Mouse (Mus musculus) lung, embryonic 15.5 days (tissue): Measurements from ENCODE around the gene Lpar3. TPM values are rescaled to one million over a fixed set of nuclear protein-coding genes. Genes with fewer than 3 reads are reported as not detected.
A peak's percentile ranks its signal among the peaks of the same experiment; 100 is the strongest.

ENCODE experiments used
- ATAC-seq: fragments of 200-750 bp; cut with Nextera tagmentation; 2 replicates; pipeline ENCODE4 v1.8.0; 2017; ENCODE audit warnings: moderate number of reproducible peaks, borderline replicate concordance; ENCODE audit not compliant: low FRiP score, low TSS enrichment; ENCODE audit errors: extremely low read depth
- H3K27ac ChIP-seq: fragments of 300-500 bp; sonication (generic); 2 replicates; pipeline ENCODE4 v1.5.1; 2015; ENCODE audit warnings: moderate library complexity, mild to moderate bottlenecking, inconsistent platforms
- H3K27me3 ChIP-seq: fragments of 300-500 bp; sonication (generic); 2 replicates; pipeline ENCODE4 v1.6.1; 2015; ENCODE audit warnings: inconsistent platforms
- H3K36me3 ChIP-seq: fragments of 300-500 bp; sonication (generic); 2 replicates; pipeline ENCODE4 v1.6.1; 2015; ENCODE audit warnings: inconsistent platforms
- H3K4me1 ChIP-seq: fragments of 300-500 bp; sonication (generic); 2 replicates; pipeline ENCODE4 v1.6.1; 2015; ENCODE audit warnings: inconsistent platforms
- H3K4me2 ChIP-seq: fragments of 300-500 bp; sonication (generic); 2 replicates; pipeline ENCODE4 v1.6.1; 2015; ENCODE audit warnings: inconsistent platforms, mild to moderate bottlenecking, moderate library complexity
- H3K4me3 ChIP-seq: fragments of 300-500 bp; sonication (generic); 2 replicates; pipeline ENCODE4 v1.5.1; 2015; ENCODE audit warnings: mild to moderate bottlenecking, inconsistent platforms
- H3K9ac ChIP-seq: fragments of 300-500 bp; sonication (generic); 2 replicates; pipeline ENCODE4 v1.6.1; 2015; ENCODE audit warnings: inconsistent platforms
- H3K9me3 ChIP-seq: fragments of 300-500 bp; sonication (generic); 2 replicates; pipeline ENCODE4 v1.6.1; 2016; ENCODE audit warnings: inconsistent platforms
- WGBS: fragments of 180-500 bp; shearing (Covaris S2); methylation state at CpG from one replicate; pipeline ENCODE4 v1.1.7; 2015; 5-methylcytosine and 5-hydroxymethylcytosine counted together
- polyA plus RNA-seq: library from polyadenylated mRNA; unstranded; fragments of >200 nt; fragmentation: Nextera tagmentation; extraction: Ambion mirVana; gene quantifications from 2 replicates; pipeline ENCODE4 v1.2.1, GENCODE M21; 2015

Gene Lpar3
- polyA plus RNA-seq, 1 experiment from 2014 or later, result 2.4 TPM

DNA sequence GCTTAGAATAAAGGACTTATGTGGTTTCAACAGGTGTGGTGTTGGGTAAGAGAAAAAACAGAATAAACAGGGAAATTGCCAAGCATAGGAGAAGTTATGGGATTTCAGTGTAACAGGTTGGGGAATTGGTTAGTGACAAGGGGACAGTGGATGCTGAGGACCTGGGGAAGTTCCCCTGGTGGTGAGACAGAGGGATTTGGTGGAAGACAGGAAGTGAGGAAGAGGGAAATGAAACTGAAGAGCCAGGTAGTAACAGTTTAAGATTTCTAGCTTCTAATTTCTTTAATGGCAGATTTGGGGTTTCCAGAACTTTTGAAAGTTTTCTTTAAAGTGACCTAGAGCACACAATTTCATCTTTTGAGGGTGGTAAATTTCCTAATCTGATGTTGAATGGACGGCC, 23.9 kb downstream of the Lpar3 start:
- H3K9ac ChIP-seq, result no peak overlapping the region
- WGBS, result 80% methylated on average over 1 of the region's 1 CpGs
- H3K9me3 ChIP-seq, result no peaks in the 10 kb centered on the region
- no peak overlapping the region for H3K4me3 ChIP-seq
- no peak overlapping the region for H3K27ac ChIP-seq
- no peak overlapping the region for H3K4me2 ChIP-seq
- H3K27me3 ChIP-seq, result no peaks in the 10 kb centered on the region
- H3K4me1 ChIP-seq, result 0 out of 2 replicates have a peak, but pooled peaks cover 6% of the 10 kb centered on the region
- ATAC-seq, result no peak
- H3K36me3 ChIP-seq, result no peaks in the 10 kb centered on the region

DNA sequence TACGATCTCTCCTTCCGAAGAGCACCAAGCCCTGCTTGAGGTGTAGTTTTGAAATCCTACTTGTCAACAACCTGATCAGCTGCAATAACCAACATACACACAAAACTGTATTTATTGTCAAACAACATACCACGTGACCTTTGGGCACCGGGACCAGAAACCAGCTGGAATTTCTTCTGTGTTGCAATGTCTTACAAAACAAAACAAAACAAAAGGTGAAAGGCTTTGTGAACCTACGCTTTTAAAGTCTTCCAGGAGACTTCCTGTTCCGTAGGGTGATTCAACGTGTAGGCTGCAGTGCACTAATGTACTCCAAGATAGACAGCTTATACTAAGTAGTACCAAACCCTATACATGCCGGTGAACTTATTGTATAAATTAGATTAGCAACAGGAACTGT, 25.8 kb downstream of the Lpar3 start:
- 66% methylated on average over 8 of the region's 8 CpGs for WGBS
- no peak overlapping the region for H3K27ac ChIP-seq
- H3K9ac ChIP-seq, result no peak overlapping the region
- no peak for ATAC-seq
- 0 out of 2 replicates have a peak, but pooled peaks cover 6% of the 10 kb centered on the region for H3K4me1 ChIP-seq
- no peaks in the 10 kb centered on the region for H3K27me3 ChIP-seq
- no peaks in the 10 kb centered on the region for H3K36me3 ChIP-seq
- no peak overlapping the region for H3K4me3 ChIP-seq
- H3K4me2 ChIP-seq, result no peak overlapping the region
- H3K9me3 ChIP-seq, result no peaks in the 10 kb centered on the region

GRCm38 (mm10) chr3:146246992-146247391, 26.2 kb downstream of the Lpar3 start:
- WGBS, result 63% methylated on average over 2 of the region's 2 CpGs
- no peak overlapping the region for H3K4me3 ChIP-seq
- no peak overlapping the region for H3K9ac ChIP-seq
- ATAC-seq, result peak; percentile 44; the same call in 1 of the 2 replicates
- H3K4me1 ChIP-seq, result 0 out of 2 replicates have a peak, but pooled peaks cover 7% of the 10 kb centered on the region
- H3K4me2 ChIP-seq, result no peak overlapping the region
- H3K36me3 ChIP-seq, result no peaks in the 10 kb centered on the region
- H3K9me3 ChIP-seq, result no peaks in the 10 kb centered on the region
- no peak overlapping the region for H3K27ac ChIP-seq
- no peaks in the 10 kb centered on the region for H3K27me3 ChIP-seq

- Histone ChIP-seq H3K4me1 (0 out of 2 replicates have a peak, but pooled peaks cover 11% of the 10 kb centered on the region), H3K4me3 (no peak overlapping the region), H3K9me3 (no peaks in the 10 kb centered on the region), H3K9ac (no peak overlapping the region), H3K27ac (no peak overlapping the region), H3K27me3 (no peaks in the 10 kb centered on the region), H3K4me2 (no peak overlapping the region), H3K36me3 (no peaks in the 10 kb centered on the region)
- ATAC-seq, result no peak
- WGBS, result 71% methylated on average over 8 of the region's 8 CpGs
Observed at GRCm38 (mm10) chr3:146249895-146250294, 29.1 kb downstream of the Lpar3 start.

GRCm38 (mm10) chr3:146251771-146252170, 31.0 kb downstream of the Lpar3 start:
- no peak overlapping the region for H3K4me3 ChIP-seq
- no peaks in the 10 kb centered on the region for H3K9me3 ChIP-seq
- no peak overlapping the region for H3K9ac ChIP-seq
- H3K4me1 ChIP-seq, result 0 out of 2 replicates have a peak, but pooled peaks cover 8% of the 10 kb centered on the region
- no peak overlapping the region for H3K27ac ChIP-seq
- no peak for ATAC-seq
- H3K27me3 ChIP-seq, result no peaks in the 10 kb centered on the region
- no peaks in the 10 kb centered on the region for H3K36me3 ChIP-seq
- WGBS, result 61% methylated on average over 6 of the region's 6 CpGs
- H3K4me2 ChIP-seq, result no peak overlapping the region

- no peaks in the 10 kb centered on the region for H3K27me3 ChIP-seq
- no peak overlapping the region for H3K27ac ChIP-seq
- H3K9me3 ChIP-seq, result no peaks in the 10 kb centered on the region
- ATAC-seq, result no peak
- no peak overlapping the region for H3K4me2 ChIP-seq
- 28% methylated on average over 3 of the region's 3 CpGs for WGBS
- H3K4me1 ChIP-seq, result peaks cover 8% of the 10 kb centered on the region; the same call in 1 of the 2 replicates
- H3K4me3 ChIP-seq, result no peak overlapping the region
- no peak overlapping the region for H3K9ac ChIP-seq
- no peaks in the 10 kb centered on the region for H3K36me3 ChIP-seq
Observed at GRCm38 (mm10) chr3:146253736-146254320, 33.1 kb downstream of the Lpar3 start.

DNA sequence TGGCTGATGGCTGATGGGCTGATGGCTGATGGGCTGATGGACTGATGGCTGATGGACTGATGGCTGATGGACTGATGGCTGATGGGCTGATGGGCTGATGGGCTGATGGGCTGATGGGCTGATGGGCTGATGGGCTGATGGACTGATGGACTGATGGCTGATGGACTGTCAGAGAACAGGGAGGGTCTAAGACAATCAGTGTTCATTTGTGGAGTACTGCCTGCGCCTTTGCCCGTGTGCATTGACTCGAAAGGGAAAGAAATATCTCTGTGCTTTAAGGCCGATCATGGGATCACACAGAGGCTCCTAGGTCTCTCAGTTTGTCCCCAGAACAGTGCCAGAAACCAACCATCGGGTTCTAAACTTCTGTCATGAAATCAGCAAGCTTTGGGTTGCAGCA, 34.4 kb downstream of the Lpar3 start:
- Histone ChIP-seq H3K4me1 (peaks cover 16% of the 10 kb centered on the region; the same call in 1 of the 2 replicates), H3K4me3 (no peak overlapping the region), H3K36me3 (no peaks in the 10 kb centered on the region), H3K27ac (no peak overlapping the region), H3K4me2 (no peak overlapping the region), H3K9me3 (no peaks in the 10 kb centered on the region), H3K9ac (no peak overlapping the region), H3K27me3 (no peaks in the 10 kb centered on the region)
- no peak for ATAC-seq
- 65% methylated on average over 5 of the region's 5 CpGs for WGBS

GRCm38 (mm10) chr3:146257483-146258122, 36.8 kb downstream of the Lpar3 start:
- peaks cover 17% of the 10 kb centered on the region; the same call in 1 of the 2 replicates for H3K4me1 ChIP-seq
- H3K36me3 ChIP-seq, result no peaks in the 10 kb centered on the region
- WGBS, result 41% methylated on average over 10 of the region's 10 CpGs
- no peak overlapping the region for H3K4me2 ChIP-seq
- H3K27ac ChIP-seq, result no peak overlapping the region
- no peak overlapping the region for H3K9ac ChIP-seq
- ATAC-seq, result no peak
- H3K4me3 ChIP-seq, result no peak overlapping the region
- H3K9me3 ChIP-seq, result no peaks in the 10 kb centered on the region
- no peaks in the 10 kb centered on the region for H3K27me3 ChIP-seq

DNA sequence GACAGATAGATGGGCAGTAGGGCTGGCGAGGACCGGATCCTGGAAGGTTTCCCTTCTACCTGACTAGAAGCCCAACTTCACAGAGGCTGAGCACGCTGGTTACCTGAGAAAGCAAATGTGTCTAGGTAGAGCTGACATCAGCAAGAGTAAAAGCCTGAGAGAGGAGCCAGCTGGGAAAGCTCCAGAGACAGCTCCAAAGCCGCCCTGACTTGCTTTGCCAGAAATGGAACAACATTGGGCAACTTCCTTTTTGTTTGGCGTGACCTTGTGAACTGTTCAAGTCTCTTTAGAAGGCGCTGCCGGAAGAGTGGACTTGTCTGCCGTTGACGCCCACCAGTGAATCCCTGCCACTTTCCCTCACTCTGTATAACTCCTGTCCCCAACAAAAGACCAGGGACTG, 39.4 kb downstream of the Lpar3 start:
- ATAC-seq, result peak; percentile 77
- Histone ChIP-seq H3K4me2 (no peak overlapping the region), H3K9me3 (no peaks in the 10 kb centered on the region), H3K4me3 (no peak overlapping the region), H3K36me3 (no peaks in the 10 kb centered on the region), H3K27ac (no peak overlapping the region), H3K9ac (no peak overlapping the region), H3K4me1 (peaks cover 17% of the 10 kb centered on the region; the same call in 1 of the 2 replicates), H3K27me3 (no peaks in the 10 kb centered on the region; the same call in 1 of the 2 replicates)
- WGBS, result 41% methylated on average over 9 of the region's 9 CpGs

- ATAC-seq, result no peak
- H3K4me3 ChIP-seq, result no peak overlapping the region
- no peak overlapping the region for H3K9ac ChIP-seq
- no peak overlapping the region for H3K4me2 ChIP-seq
- no peaks in the 10 kb centered on the region for H3K9me3 ChIP-seq
- H3K4me1 ChIP-seq, result peaks cover 17% of the 10 kb centered on the region; the same call in 1 of the 2 replicates
- no peaks in the 10 kb centered on the region; the same call in 1 of the 2 replicates for H3K27me3 ChIP-seq
- H3K36me3 ChIP-seq, result no peaks in the 10 kb centered on the region
- WGBS, result 70% methylated on average over 11 of the region's 11 CpGs
- no peak overlapping the region for H3K27ac ChIP-seq
Observed at GRCm38 (mm10) chr3:146260845-146261244, 40.1 kb downstream of the Lpar3 start.

DNA sequence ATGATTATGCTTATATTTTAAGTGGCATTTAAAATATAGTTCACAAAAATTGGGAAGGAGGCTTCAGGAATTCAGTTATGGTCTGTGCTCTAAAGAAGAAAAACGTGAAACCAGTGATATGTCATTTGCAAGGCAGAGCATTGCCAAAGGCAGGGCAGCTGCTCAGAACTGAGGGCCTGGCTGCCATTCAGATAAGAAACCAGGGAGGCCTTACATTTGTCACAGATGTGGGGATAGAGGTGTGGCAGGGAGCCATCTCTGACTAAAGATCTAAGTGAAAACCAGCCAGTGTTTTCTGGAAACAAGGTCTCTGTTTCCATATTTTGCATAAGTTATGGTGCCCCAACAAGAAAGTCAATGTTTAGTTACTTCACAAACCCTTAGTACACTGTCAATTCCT, 41.8 kb downstream of the Lpar3 start:
- Histone ChIP-seq H3K9ac (no peak overlapping the region), H3K4me2 (no peak overlapping the region), H3K36me3 (no peaks in the 10 kb centered on the region), H3K27ac (no peak overlapping the region), H3K4me3 (no peak overlapping the region), H3K27me3 (no peaks in the 10 kb centered on the region; the same call in 1 of the 2 replicates), H3K4me1 (peaks cover 17% of the 10 kb centered on the region; the same call in 1 of the 2 replicates), H3K9me3 (no peaks in the 10 kb centered on the region)
- WGBS, result 39% methylated on average over 1 of the region's 1 CpGs
- no peak for ATAC-seq

- WGBS, result 75% methylated on average over 10 of the region's 10 CpGs
- H3K4me1 ChIP-seq, result peaks cover 12% of the 10 kb centered on the region; the same call in 1 of the 2 replicates
Observed at GRCm38 (mm10) chr3:146264146-146264545, 43.4 kb downstream of the Lpar3 start.

More at GRCm38 (mm10) chr3:146264146-146264545, 43.4 kb downstream of the Lpar3 start:
- no peaks in the 10 kb centered on the region; the same call in 1 of the 2 replicates for H3K27me3 ChIP-seq
- H3K9me3 ChIP-seq, result no peaks in the 10 kb centered on the region
- H3K36me3 ChIP-seq, result no peaks in the 10 kb centered on the region
- H3K27ac ChIP-seq, result no peak overlapping the region
- ATAC-seq, result no peak
- H3K4me3 ChIP-seq, result no peak overlapping the region
- H3K9ac ChIP-seq, result no peak overlapping the region
- H3K4me2 ChIP-seq, result no peak overlapping the region
